Mouse (Mus musculus): ENCODE data around the gene Vmn2r96.
"Not testable (repeated sequence)": the region's sequence is repeated elsewhere in the genome, so short reads cannot be mapped to it uniquely, and the experiment has no call there.

The Vmn2r96 gene

DNA sequence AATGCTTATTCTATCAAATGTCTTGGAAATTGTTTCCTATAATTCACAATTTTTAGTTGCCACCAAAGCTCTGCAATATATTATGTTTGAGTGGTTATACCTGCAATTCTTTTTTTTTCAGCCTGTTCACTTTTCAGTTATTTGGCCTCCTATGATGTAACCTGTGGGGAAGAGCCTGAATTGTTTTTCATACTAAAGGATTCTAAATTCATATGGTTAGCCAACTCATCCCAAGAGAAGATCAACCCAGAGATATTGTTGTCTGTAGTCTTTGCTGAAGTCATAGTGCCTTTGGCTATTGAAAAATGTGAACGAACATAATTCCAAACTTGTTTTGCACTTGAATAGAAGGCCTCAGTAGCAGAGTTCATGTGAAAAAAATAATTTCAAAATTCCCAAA lies at the start of gene Vmn2r96:
Gene Vmn2r96 (plus strand): TSS at position 301 of the 400 bp plus-strand sequence.
- DNase-seq (ENCODE audit: low read depth, low spot score) = not testable (repeated sequence)

DNA sequence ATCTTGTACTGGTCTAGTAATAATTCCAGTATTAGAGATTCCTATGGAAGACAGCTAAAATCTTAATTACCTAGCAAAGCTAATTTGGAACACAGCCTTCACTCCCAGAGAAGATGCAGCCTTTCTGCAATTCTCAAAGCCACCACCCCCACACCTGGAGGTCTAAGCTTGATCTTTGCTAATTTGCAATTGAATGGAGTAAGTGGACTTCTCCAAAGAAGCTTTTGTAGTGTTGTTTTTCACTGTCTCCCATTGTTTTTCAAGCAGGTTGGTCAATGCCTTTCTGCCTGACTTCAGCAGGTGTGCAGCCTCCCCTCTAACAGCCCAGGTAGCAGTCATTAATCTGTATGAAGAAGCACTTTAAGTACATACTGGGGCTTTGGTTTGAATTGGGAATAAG lies 49.6 kb upstream of the Vmn2r96 start:
- DNase-seq (ENCODE audit: low read depth, low spot score) = no peak

DNA sequence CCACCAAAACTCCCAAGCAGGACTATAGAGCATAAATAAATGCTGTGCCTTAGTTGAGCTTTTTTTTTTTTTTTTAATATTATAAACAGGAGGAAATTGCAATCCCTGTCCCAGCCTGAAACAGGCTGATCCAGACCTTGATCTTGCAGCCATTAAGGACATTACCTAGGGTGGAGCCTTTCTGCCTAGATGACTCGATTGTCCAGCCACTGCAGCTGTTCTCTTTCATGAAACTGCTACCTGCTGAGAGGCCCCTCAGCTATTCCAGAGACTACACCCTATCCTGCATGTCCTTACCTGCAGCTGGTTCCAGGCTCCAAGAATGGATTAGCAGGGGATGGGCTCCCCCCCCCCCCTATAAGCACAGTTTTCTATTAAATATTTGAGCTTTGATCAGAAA lies 49.0 kb upstream of the Vmn2r96 start:
- DNase-seq (ENCODE audit: low read depth, low spot score) = no peak

DNA sequence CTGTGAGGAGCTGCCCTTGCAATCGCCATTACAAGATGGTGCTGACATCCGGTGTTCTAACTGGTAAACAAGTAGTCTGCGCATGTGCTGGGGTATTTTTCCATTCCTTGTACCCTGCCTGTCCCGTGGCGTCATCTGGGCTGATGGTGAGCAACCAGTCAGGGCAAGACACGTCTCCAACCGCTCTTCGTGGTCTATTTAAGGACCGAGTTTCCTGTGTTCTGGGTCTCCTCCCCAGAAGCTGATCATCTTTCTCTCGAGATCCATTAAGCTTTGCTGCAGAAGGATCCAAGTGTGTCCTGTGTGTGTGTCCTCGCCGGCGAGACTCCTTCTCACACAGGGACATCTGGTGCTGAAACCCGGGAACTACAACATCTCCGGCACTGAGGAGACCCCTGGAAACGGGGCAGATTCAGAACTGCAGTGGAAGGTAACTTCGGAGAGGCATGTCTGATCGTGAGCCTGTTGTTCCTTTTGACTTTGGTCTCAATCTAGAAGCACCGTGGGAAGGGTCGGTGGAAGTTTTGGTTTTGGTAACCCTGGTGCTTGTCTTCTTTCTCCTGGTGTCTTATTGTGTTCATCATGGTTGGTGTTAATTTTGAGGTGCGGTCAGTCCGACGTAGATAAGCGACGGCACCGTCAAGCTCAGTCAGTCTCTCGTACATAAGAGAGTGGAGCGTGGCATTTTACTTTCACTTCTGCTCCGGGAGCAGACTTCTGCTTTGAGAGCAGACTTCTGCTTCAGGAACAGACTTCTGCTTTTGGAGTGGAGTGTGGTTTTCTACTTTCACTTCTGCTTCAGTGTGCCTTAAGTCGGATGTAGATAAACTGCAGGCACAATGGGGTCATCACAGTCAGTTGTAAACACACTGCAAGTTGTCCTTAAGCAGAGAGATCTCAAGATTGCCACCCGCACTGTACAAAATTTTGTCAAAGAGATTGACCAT lies 14.5 kb upstream of the Vmn2r96 start:
- not testable (repeated sequence) for DNase-seq (ENCODE audit: low read depth, low spot score)

DNA sequence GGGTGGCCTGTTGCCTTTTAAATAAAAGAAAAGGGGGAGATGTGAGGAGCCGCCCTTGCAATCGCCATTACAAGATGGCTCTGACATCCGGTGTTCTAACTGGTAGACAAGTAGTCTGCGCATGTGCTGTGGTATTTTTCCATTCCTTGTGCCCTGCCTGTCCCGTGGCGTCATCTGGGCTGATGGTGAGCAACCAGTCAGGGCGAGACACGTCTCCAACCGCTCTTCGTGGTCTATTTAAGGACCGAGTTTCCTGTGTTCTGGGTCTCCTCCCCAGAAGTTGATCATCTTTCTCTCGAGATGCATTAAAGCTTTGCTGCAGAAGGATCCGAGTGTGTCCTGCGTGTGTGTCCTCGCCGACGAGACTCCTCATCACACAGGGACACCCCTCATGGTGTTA lies 6.8 kb upstream of the Vmn2r96 start:
- DNase-seq (ENCODE audit: low read depth, low spot score) = not testable (repeated sequence)

DNA sequence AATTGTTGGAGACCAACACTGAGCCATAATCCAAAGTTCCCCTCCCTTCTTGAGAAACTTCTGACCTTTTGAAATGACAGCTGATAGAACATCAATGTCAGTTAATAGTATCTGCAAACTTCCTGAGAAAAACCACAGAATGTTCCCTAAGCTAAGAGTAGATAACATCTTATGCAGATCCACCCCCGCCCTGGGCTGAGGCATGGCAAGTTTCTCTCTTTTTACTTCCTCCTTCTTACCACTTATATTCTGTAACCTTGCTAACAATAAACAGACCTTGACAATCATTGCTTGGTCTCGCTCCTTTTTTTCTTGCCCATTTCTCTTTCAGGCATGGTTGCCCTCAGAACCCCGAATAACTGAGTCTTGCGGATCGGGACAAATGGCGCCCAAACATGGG lies 42.2 kb downstream of the Vmn2r96 start:
- DNase-seq (ENCODE audit: low read depth, low spot score) = not testable (repeated sequence)

DNA sequence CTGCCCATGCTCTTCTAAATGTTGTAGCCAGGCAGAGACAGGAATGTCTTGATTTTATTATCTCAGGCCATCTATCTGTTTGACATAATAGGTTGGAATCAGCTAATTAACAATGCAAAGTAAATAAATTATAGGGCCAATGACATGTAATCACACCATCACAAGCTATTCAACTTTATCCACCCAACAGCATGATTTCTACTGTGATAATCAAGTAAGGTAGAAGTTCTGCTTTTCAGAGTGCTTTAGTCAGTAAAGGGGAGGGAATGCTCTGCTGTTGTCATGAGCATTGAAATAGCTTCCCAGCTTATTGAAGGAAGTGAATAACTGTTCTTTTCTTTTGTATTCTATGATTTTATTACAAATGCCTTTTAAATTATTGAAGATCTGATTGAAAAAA lies 53.6 kb downstream of the Vmn2r96 start:
- DNase-seq (ENCODE audit: low read depth, low spot score) = no peak
